In genomic region chr11:34308731-34309130, GRCm38 (mm10) we compare ENCODE assay signal across 18 mouse cellular contexts. TPM values are rescaled to one million over a fixed set of nuclear protein-coding genes. Genes with fewer than 3 reads are reported as not detected.
DNase-seq lines count a peak whose midpoint lies in the region.
"Had no signal": no experiment of that assay in that cellular context is flagged by ENCODE, and none has a peak within 500 bp of the region (broad histone marks: within the 10 kb centered on the region; RNA-seq: fewer than 3 reads in every experiment).

No protein-coding gene starts in this region.

- peak; percentile 56 to 78 for DNase-seq in adrenal gland, adult (ENCODE audit: inconsistent age in 2 of 2, low spot score in 1 of 2)
- no peak for DNase-seq in adrenal gland, postnatal 4 days (ENCODE audit: low spot score in 2 of 2)
- DNase-seq in adrenal gland, adult 2 months = peak; percentile 58
- peak; percentile 34 for DNase-seq in adrenal gland, postnatal 10 days
- peak; percentile 3 for DNase-seq in adrenal gland, postnatal 25 days
- no peak for DNase-seq in neural tube, embryonic 10.5 days (ENCODE audit: extremely low spot score, low spot score)
- no peak for DNase-seq in ovary, postnatal 10 days (ENCODE audit: low spot score)
- no peak for DNase-seq in B cell, adult 2 months
- DNase-seq: cerebellum, adult 11 months; cerebellum, adult 18-20 months; cerebellum, adult 8-10 months; cerebellum, adult 9-11 months; cerebellum, postnatal 14 days; cerebellum, postnatal 36 days; embryo, embryonic 11 days had no signal

RNA-seq across cellular contexts. Expression of gene Fam196b, which starts 5.9 kb away (rescaled TPM):
- total RNA-seq in adrenal gland, postnatal 4 days (2021) = under 1 TPM; 0.11 to 0.14 TPM
- under 1 TPM in 1 of 2 experiments, not detected in 1; 0.17 TPM for total RNA-seq in adrenal gland, adult 2 months (2021)
- polyA plus RNA-seq in adrenal gland, adult 2 months (2012; rRNA removed) = 0.02 and 0.04 TPM in 2 replicates
- total RNA-seq in adrenal gland, postnatal 10 days (2021) = under 1 TPM in 1 of 2 experiments, not detected in 1; 0.30 TPM
- not detected in 2 replicates for total RNA-seq in adrenal gland, postnatal 25 days (2021)
- total RNA-seq: adrenal gland, adult 18-20 months had no signal
- polyA plus RNA-seq: C2C12; erythroblast, embryonic 14.5 days had no signal

Comparison
In these comparisons a context has a peak if more than half of its experiments do, and no peak if none do; other contexts are left out.
1. DNase-seq: peak in adrenal gland, adult (2 of 2), adrenal gland, adult 2 months (single experiment), adrenal gland, postnatal 10 days (single experiment) and adrenal gland, postnatal 25 days (single experiment); none in adrenal gland, postnatal 4 days (0 of 2), neural tube, embryonic 10.5 days (single experiment), ovary, postnatal 10 days (single experiment) and B cell, adult 2 months (0 of 2).